Mouse (Mus musculus) brain, adult 2 months (tissue): ENCODE results near the gene Map7.
A peak's percentile ranks its signal among the peaks of the same experiment; 100 is the strongest.

Experiments
- DNase-seq: peaks from one replicate; pipeline ENCODE4 v3.0.0; 2011; ENCODE audit warnings: low read depth, low spot score

Map7 gene

GRCm38 (mm10) chr10:20152131-20152530 lies 3.9 kb downstream of the Map7 start:
- DNase-seq: no peak

GRCm38 (mm10) chr10:20153507-20153906 lies 5.2 kb downstream of the Map7 start:
- DNase-seq: no peak

- no peak for DNase-seq
Measured at GRCm38 (mm10) chr10:20155401-20155800, 7.1 kb downstream of the Map7 start.

- DNase-seq: peak; percentile 70
Measured at GRCm38 (mm10) chr10:20157021-20157726, 8.9 kb downstream of the Map7 start.

DNA sequence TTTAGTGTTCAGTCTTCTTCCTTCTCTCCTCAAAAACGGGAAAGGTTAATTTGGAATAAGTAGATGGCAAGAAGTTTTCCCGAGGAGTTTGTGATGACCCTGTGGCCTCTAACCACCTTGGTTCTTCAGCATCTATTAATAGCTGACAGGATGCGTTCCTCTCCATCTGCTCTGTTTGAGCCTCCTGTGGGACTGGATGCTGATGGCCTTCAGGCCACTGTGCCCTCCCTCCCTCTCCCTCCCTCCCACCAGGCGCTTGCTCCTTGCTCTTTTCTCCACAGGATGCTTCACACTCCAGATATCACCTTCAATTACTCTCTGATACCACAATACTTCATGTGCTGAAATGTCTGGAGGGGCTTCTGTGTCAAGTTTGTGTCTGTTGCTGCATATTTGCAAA lies 10.5 kb downstream of the Map7 start:
- DNase-seq: peak; percentile 74

GRCm38 (mm10) chr10:20159308-20159707 lies 11.0 kb downstream of the Map7 start:
- no peak for DNase-seq

- no peak for DNase-seq
Measured at GRCm38 (mm10) chr10:20160914-20161313, 12.6 kb downstream of the Map7 start.

- DNase-seq: no peak
Measured at GRCm38 (mm10) chr10:20164810-20165209, 16.5 kb downstream of the Map7 start.

DNA sequence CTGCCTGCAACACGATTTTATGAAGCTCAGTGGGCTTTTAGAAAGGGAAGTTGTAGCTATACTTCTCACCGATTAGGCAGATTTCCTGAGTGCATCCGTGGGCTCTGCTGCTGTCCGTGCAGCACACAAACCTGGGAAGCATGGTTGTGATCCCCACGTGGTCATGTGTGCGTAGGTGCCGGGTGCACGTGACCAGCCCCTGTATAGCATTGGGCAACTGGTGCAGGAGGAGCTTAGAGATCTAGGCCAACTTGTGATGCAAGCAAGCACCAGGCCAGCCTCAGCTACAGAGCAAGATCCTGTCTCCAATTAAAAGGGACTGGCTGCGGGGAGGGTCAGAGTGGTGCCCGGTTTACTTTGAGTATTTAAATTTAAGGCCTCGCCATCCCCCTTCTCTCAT lies 18.5 kb downstream of the Map7 start:
- DNase-seq: peak; percentile 67

DNA sequence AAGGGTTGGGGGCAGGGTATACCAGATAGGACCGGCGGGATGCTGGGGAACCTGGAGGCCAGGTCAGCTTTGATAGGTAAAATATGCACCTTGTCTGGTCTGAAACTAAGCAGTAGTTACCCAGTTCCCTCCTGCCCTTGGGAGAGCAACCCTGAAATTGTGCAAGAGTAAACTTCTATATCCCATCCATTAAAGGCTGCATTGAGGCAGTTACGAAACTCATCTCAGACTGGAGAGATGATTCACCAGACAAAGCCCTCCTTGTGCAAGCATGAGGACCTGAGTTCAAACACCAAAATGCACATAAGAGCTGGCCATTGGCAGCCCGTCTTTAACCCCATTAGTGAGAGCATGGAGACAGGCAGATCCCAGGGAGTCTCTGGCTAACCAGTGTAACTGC lies 19.2 kb downstream of the Map7 start:
- DNase-seq: no peak

GRCm38 (mm10) chr10:20169182-20169674 lies 21.0 kb downstream of the Map7 start:
- no peak for DNase-seq

- DNase-seq: no peak
Measured at GRCm38 (mm10) chr10:20169927-20170604, 21.8 kb downstream of the Map7 start.

DNA sequence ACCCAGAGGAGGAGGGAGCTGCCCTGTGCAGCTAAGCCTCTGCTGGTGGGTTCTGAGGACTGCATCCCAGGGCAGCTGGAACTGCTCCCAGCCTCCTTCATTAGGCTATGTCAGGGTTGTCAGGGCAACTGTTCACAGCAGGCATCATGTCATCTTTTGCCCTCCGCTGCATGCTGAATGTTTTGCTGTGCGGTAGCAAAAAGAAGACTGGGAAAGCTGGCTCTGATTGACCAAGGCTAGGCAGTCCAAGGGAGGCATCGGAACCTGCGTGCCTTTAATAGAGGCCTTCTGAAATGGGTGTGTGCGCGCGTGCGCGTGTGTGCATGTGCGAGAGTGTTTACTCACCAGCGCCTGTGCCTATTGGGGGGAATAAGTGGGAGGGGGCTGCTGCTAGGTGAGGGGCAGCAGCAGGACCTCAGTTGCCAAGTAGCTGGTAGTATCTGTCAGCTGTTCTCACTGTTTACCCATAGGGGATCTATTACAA lies 22.4 kb downstream of the Map7 start:
- DNase-seq: peak; percentile 97

GRCm38 (mm10) chr10:20171209-20171608 lies 22.9 kb downstream of the Map7 start:
- peak; percentile 60 for DNase-seq

DNA sequence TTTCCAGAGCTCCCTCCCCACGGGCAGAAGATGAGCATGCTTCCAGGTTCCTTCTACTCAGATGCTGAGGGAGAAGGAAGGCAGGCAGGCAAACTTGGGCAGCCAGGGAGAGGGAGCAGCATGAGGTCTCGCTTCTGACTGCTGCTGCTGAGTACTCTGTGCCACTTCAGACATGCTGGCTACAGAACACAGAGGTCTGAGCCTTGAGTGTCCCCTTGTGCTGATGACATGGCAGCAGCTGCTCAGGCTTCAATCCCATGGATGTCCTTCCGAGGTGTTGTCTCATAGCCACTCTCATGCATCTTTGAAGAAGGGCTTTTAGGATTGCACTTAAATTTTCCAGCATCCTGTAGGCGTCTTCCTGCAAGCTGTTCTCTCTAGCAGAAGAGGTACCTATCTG lies 23.5 kb downstream of the Map7 start:
- peak; percentile 76 for DNase-seq

DNA sequence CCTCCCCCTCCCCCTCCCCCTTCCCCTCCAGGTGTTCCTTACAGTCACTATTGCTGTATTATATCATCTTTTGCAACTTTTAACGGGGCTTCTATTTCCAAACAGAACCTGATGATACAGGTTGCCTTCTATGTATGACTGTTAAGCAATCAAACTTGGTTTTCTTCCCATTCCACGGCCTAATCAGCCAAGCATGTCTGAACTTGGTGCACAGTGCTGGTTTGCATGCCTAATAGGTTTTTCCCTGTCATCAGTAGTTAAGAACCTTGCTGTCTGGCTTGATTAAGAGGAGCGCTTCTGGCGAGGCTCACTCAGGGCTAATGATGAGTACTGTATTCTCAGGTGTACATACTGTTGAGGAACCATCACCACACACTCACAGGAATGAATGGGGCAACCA lies 25.5 kb downstream of the Map7 start:
- DNase-seq: no peak

- peak; percentile 91 for DNase-seq
Measured at GRCm38 (mm10) chr10:20176054-20176453, 27.8 kb downstream of the Map7 start.

- DNase-seq: peak; percentile 69
Measured at GRCm38 (mm10) chr10:20178807-20179605, 30.7 kb downstream of the Map7 start.

GRCm38 (mm10) chr10:20181198-20181597 lies 32.9 kb downstream of the Map7 start:
- peak; percentile 74 for DNase-seq

DNA sequence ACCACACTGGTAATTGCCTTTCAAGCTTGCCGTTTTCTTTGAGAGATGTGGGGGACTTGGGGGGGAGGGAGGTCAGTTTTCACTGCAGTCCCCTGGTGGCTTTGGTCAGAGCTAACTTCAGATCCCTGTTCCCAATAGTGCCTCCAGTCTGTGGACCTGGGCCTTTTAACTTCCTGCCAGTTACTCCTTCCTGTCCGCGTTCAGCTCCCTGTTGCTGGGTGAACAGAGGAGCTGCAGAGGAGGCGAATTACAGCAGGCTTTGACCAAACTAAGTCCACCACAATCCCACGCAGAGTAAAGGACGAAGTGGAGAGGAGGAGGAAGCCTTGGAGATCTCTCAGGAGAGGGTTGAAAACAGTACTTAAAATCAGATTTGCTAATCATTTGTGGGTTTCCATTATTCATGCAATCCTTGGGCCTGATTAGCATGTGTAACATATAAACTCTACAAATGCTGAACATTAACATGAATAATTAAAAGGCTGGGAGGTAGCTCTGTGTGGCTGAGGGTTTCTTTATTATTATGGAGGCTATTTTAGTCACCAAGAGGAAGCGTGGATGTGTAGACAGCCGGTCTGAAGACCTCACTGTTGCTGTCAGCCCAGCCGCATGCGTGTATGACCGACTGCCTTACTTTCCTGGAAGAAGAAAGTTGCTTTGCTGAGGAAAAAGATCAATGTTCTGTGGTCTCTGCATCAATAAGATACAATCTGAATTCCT lies 33.6 kb downstream of the Map7 start:
- no peak for DNase-seq

GRCm38 (mm10) chr10:20184326-20184725 lies 36.1 kb downstream of the Map7 start:
- DNase-seq: no peak
